Mouse (Mus musculus) lung, postnatal 4 days (tissue): ENCODE results near the gene Kazald1.

ENCODE experiments used
- DNase-seq, 2 experiments: peaks; one replicate each; pipeline ENCODE4 v3.0.0; 2021

Kazald1 gene

DNA sequence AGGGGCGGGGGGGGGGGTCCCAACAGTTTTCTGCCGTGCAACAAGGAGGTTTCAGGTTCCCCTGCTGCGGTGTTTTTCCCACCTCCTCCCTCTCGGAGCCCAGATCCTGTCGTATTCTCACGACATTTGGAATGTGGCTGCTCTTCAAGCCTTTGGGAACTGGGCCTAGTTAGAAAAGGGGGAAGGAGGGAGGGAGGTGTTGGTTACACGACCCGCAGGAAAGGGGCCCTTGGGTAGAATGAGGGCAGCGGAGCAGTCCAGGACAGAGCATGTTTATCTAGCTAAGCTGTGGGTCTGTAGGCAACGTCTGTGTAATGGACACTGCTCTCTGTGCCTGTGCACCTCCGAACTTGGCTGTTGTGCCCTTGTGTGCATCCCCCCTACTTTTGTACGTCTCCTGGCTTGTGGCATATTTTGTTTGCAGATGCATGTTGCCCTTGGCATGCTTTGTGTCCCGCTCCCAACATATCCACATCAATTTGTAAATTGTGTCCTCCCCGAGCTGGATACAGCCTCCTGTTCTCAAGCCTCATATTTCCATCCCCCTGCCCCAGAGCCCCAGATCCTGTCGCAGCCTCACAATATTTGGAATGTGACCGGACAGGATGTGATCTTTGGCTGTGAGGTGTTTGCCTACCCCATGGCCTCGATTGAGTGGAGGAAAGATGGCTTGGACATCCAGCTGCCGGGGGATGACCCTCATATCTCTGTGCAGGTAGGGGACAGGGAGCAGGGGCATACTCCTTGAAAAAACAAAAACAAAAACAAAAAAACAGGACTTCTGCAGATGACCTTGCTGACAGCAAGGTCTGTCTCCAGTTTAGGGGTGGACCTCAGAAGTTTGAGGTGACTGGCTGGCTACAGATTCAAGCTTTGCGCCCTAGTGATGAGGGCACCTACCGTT, 3.0 kb downstream of the Kazald1 start:
- peak in 1 of 2 experiments; percentile 18 for DNase-seq

DNA sequence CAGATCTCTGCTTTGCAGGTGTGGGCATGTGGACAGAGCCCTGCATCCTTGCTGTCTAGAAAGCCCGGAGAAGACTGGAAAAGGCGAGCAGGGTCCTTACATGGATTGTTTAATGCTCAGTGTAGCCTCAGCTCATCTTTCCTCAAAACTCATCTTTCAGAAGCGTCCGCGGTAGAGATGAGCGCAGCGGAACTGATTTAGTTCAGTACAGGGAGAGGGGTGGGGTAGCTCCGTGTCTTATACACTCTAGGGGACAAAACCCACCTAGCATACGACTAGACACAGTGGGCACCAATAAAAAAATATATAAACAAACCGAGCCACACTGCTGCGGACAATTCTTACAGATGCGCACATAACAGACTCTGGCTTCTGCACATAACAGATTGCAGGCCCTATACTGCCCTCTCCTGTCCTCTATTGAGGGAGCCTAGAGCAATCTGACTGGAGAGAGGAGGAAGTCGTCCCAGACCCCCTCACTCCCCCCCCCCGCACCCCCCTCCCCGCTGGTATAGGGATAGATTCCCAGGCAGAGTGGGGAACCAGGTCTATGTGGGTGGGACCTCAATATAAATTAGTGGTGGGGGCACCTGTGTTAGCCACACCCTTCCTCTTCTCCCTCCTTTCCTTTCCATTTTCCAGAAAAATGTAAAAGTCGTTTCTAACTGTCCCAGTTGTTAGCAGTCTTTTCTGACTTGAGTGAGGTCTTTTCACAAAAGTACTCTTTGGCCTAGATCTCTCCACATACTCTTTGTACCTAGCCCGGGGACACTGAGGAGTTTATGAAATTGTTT, 4.1 kb downstream of the Kazald1 start:
- peak in 1 of 2 experiments; percentile 68 for DNase-seq

DNA sequence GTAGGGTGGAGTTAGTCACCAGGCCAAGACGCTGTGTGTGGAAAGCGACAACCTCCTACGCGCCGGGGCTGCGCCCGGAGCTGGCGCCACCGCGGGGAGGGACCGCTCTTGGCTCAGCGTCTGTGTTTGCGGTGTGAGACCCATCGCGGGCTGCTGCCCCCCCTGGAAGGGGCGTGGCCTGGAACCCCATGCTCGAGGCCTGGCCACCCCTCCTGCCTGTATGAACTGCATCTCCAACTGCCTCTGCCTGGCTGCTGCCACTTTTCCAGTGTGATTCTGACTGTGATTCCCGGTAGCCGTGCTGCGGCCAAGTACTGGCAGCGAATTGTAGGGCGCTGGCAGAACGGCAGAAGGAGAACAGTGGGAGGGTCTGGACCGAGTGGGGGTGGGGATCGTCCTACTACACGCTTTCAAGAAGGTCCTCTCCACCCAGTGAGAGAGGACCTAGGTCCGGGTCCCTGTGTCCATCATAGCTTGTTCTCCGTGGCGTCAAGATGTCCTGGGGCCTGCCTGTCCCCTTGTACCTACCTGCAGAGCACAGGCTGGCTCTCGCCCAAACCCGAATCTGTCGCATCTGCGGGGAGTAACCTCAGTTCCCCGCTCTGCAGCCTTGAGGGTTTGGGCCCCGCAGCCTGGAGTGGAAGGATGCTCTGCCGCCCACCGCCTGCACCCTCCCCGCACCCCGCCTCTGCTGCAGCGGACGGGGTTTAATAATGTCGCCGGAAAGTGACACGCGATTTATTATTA, 4.9 kb downstream of the Kazald1 start:
- DNase-seq, result peak; percentile 89 to 94

DNA sequence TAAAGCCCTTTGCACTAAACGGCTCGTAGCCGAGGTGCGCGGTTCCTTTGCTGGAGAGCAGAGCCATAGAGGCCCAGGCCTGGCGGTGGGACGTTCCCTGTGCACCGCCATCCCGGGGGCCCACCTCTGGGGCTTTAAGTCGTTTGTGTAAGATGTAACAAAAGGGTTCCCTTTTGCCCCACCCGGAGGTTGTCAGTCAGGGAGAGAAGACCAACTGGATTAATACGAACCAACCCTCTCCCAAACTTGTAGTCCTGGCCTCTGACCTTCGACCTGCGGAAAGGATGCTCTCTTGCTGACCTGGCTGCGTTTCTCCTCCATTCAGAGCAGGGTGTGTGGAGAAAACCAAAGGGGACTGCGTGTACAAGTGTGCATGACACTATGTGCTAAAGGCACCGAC, 5.7 kb downstream of the Kazald1 start:
- no peak for DNase-seq

DNA sequence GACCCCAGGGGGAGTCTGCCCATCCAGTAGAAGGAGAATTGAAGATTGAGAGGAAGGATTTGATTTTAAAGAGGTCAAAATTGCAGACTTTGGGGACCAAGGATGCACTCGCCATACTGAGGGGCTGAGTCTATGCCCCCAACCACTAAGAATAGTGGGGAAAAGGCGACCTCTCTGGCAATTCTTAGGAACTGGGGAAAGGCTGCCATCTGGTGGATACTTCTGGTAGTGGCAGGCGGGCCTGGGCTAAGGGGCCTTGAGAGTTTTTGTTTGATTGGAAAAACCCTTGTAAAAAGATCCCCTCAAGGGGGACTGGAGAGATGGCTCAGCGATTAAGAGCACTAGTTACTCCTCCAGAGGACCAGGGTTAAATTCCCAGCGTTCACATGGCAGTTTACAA, 6.2 kb downstream of the Kazald1 start:
- peak; percentile 61 to 83 for DNase-seq

DNA sequence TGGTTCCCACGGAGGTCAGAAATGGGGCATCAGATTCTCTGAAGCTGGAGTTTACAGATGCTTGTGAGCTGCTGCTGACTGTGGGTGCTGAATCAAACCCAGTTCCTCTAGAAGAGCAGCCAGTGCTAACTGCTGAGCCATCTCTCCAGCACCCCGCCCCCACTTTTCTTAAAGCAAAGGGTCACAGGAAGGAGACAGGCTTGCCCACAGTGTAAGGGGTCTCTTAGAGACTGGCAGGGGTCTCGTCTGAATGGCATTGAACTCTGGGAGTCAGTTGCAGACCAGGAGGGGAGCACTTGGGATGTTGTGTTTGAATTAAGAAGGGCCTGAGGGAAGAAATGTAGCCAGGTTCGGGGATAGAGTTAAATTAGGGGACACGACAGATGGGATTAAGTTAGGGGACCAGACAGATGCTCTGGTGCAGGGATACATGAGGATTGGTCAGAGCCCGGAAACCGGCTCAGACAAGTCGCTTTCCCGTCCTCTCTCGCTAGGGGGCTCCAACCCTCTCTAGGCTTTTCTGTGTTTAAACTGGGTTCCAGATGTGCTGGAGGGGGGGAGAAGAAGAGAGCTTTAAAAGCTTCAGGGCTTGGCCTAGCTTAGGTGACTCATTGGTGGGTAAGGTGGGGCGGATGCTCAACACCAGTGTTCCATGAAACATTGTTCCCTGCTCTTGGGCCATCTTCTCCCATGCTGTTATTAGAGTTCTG, 7.0 kb downstream of the Kazald1 start:
- peak in 1 of 2 experiments; percentile 71 for DNase-seq

DNA sequence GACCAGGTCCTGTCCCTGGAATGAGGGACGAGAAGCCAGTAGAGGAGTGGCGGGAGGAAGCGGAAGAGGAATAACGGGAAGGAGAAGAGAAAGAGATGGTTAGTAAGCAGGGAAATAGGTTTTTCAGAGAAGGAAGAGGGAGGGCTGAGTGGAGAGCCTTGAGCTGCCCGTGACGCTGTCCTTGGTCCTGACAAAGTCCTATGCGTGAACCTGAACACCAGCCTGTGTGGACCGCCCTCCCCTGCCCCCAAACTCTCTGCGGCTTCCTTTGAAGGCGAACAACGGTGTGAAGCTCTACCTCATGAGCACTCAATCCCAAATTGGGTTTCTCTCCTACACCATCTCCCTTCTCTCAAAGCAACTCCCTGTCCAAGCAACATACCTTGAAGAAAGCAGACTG, 22.8 kb downstream of the Kazald1 start:
- DNase-seq, result peak; percentile 43 to 60

DNA sequence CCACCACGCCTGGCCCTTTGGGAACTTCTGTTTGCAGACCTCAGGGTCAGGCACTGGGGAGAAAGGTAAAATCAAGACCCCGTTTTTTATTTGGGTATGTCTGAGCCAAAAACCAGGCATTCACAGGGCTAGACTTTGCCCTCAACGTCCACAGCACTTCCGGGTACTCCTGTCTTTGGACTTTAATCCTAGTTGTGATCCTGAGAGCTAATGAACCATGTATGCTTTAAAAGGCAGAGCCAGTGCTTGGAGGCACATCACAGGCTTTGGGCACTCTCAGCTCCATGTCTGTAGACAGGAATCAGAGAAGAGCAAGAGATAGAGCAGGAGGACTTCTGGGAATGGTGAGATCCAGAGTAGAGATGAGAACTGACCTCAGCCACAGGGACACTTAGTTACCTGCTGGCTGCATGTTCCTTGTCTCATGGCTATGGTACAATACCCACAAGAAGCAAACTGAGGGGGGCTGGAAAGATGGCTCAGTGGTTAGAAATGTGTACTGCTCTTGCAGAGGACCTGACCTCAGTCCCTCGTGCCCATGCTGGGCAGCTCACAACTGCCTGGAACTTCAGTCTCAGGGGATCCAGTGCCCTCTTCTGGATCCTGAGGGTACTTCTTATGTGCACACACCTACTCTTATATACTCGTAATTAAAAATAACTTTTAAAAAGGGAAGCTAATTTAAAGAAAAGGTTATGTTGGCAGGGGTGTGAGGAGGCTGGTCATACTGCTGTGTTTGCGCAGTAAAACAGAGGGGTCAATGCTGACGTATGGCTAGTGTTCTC, 25.6 kb downstream of the Kazald1 start:
- no peak for DNase-seq

DNA sequence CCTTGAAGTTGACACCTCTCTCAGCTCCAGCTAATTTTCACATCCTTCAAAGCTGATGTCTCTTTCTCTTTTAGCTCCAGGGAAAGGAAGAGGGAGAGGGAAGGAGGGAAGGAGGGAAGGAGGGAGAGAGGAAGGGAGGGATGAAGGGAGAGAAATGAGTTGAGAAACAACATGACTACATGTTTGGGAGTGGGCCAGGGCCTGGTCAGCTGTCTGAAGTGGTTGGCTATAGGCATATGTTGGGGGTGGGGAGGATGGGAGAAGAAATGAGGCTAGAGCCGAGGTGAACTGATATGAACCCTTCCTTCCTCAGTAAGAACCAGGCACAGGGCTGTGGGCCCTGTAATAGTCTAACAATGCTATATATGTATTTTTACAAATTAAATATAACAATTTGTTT, 30.6 kb downstream of the Kazald1 start:
- DNase-seq, result no peak

DNA sequence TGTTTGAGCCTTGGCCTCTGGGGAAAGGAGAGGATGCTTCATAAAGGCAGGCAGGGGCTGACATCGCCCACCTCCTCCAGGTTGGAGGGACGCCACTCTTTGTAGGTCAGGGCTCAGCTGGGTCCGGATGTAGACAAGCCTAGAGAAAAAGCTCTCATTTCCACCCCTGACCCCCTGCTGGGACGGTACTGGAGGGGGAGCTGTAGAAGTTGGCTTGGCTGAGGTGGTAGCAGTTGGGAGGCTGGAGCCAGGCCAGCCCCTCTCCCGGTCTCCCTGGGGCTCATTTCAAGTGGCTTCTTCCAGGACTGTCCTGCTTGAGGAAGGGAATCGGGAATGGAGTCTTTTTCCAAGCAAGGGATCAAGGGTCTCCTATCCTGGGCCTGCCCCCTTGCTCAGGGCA, 31.6 kb downstream of the Kazald1 start:
- no peak for DNase-seq

DNA sequence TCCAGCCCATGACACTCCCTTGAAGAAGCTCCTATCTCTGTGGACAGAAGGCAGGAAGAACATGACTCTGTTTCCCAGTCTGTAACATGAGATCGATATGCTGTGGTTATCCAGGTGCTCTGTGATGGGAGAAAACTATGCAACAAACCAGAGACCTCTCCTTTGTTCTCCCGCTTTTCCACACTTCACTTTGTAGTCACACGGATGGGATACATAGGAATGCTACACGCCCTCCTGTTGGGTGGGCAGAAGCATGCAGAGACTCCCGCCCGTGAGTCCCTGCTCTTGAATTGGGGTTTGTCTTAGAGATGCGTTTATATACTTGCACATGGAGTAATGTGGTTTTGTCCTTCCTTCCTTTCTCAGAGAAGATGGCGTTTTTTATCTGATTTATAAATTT, 35.6 kb downstream of the Kazald1 start:
- no peak for DNase-seq

DNA sequence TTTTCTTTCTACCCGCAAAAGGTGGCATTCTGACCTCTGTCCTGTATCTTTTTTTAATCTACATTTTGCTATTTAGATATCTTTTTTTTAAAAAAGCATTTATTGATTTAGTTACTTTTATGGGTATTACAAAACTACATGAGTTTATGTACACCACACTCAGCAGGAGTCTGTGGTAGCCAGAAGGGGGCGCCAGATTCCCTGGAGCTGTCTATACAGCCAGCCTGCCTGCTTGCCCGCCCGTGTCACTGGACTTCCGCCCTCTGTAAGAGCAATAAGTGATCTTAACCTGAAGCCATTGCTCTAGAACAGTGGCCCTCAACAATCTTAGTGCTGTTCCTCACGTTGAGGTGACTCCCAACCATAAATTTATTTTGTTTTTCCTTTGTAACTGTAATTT, 37.4 kb downstream of the Kazald1 start:
- no peak for DNase-seq

DNA sequence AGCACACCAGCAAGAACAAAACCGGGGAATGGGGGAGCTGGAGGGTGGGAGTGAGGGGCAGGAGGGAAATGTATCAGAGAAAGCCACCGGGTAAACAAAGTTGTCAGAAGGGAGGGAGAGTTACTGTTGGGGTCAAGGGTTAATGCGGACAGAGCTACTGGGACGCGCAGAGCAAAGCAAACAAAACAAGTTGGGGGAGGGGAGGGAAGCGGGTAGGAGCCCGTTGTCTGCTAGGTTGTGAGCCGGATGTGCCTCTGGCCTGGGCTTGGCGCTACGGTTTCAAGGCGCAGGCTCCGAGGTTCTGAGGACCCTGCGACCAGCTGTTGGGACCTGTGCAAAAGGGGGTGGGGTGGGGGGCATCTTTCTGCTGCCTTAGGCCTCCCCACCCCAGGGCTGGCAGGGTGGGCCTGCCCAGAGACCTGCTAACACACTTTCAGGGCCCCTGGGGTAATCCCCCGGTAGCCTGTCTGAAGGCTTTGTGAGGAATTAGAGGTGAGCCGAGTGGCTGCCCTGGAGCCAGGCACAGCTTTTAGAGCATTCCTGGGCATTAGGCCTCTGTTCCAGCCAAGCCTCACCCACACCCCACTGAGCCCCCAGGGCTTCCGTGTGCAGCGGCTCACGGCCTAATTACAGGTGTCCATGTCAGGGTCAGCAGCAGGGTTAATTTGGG, 38.9 kb downstream of the Kazald1 start:
- no peak for DNase-seq

DNA sequence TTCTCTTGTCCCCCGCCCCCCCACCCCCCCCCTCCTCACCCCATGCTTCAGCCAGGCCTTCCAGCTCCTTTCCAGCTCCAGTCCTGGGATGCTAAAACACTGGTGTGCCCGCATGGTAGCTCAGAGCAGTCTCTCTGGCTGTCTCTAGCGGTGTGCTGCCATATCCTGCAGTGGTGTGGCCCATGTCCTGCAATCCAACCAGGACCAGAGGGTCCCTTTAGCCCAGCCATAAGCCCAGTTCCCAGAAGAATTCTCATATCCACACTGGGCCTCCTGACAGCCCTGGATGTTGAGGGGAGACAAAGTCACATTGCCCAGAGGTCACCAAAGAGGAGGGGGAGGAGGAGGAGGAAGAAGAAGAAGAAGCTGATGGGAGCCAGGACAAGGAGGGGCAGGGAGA, 39.7 kb downstream of the Kazald1 start:
- no peak for DNase-seq

DNA sequence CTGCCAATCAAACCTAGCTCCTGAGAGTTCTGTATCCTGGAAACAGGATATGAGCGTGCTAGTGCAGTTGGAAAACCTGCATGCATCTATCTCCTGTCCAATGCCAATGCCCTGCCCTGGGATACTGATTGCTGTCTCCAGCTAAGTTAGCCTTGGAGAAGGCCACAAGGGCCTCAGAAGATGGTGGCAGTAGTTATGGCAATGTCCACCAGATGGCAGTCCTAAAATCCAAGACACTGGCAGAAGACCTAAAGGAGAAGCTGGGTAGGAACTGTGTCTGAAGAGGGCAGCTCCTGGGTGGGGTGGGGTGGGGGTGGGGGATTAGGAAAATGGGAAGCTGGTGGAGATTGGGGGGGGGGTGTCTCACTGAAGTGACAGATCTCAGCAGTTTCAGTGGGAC, 41.8 kb downstream of the Kazald1 start:
- DNase-seq, result peak in 1 of 2 experiments; percentile 54
